Mouse (Mus musculus) retina, embryonic 14.5 days (tissue): ENCODE results near the gene Hoxa13.
A peak's percentile ranks its signal among the peaks of the same experiment; 100 is the strongest.

Source experiments
- DNase-seq: peaks from one replicate; pipeline ENCODE4 v3.0.0-alpha.2; 2015; ENCODE audit warnings: low spot score

Hoxa13 gene

GRCm38 (mm10) chr6:52223939-52224760, 36.5 kb downstream of the Hoxa13 start:
- DNase-seq: no peak

DNA sequence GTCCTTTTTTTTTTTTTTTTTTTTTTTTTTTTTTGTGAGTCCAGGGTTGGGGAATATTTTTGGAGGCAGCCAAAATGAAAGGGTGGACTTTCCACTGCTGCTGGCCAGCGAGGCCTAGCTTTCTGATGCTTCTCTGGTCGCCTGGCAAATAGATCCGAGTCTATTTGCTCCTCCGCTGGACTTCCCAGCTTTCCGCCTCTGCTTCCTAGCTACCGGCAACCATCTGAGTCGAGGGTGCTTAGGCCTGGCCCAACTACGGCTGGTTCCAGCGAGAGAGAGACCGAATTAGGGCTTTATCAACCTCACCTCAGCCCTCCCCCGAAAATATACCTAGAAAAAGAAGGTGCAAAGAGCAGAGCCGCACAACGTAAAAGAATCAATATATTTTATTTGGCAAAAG, 38.0 kb downstream of the Hoxa13 start:
- DNase-seq: no peak

- no peak for DNase-seq
Measured at GRCm38 (mm10) chr6:52221993-52222685, 38.5 kb downstream of the Hoxa13 start.

DNA sequence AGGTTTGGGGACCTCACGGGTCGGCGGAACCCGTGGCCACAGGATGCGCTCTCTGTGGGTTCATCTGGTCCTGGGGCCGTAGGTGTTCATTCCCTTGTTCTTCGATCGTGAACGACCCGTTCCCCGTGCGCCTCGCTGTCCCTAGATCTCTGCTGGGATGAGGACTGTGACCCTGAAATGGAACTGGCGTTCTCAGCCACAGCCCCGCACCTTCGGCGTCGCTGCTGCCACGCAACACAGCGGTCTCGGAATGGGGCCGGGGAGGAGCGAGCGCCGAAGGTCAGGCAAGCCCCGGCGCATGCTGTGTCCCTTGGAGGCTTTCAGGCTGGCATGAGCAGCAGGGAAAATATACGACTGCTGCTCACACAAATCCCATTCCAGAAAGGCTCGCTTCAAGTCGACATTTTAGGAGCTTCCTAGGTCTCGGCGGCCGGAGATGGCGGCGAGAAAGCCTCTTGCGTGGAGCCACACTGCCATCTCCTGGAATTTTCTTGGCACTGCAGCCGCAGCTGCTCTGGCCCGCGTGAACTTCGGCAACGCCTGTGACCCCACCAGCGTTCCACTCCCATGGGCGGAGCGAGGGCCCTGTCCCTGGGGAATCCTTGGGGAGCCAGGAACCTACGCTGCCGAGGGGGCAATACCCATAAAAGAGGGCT, 39.2 kb downstream of the Hoxa13 start, which contains the start of gene Hoxa7:
Gene Hoxa7 (minus strand): TSS at position 518 of the 656 bp plus-strand sequence.
- DNase-seq: peak; percentile 92

DNA sequence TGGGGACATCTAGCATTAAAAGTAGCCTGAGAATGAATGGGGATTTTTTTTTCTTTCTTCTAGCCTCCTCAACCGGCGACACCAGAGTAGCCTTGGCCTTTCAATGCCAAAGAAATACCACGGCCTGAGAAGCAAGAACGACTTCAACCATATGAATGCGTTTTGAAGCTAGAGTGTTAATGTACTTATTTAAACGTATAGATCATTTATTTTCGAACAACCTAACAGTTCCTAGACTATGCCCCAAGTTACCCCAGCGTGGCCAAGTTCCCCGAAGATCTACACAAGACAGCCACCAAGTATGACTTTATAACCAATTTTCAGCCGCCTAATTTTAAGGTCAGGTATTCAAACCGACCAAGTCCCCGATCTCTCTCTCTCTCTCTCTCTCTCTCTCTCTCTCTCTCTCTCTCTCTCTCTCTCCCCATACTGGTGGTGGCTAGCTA, 39.8 kb downstream of the Hoxa13 start:
- no peak for DNase-seq

GRCm38 (mm10) chr6:52220003-52220864, 40.4 kb downstream of the Hoxa13 start:
- DNase-seq: no peak

- DNase-seq: peak; percentile 56
Measured at GRCm38 (mm10) chr6:52219234-52219942, 41.3 kb downstream of the Hoxa13 start.

GRCm38 (mm10) chr6:52218643-52219215, 42.0 kb downstream of the Hoxa13 start:
- no peak for DNase-seq

DNA sequence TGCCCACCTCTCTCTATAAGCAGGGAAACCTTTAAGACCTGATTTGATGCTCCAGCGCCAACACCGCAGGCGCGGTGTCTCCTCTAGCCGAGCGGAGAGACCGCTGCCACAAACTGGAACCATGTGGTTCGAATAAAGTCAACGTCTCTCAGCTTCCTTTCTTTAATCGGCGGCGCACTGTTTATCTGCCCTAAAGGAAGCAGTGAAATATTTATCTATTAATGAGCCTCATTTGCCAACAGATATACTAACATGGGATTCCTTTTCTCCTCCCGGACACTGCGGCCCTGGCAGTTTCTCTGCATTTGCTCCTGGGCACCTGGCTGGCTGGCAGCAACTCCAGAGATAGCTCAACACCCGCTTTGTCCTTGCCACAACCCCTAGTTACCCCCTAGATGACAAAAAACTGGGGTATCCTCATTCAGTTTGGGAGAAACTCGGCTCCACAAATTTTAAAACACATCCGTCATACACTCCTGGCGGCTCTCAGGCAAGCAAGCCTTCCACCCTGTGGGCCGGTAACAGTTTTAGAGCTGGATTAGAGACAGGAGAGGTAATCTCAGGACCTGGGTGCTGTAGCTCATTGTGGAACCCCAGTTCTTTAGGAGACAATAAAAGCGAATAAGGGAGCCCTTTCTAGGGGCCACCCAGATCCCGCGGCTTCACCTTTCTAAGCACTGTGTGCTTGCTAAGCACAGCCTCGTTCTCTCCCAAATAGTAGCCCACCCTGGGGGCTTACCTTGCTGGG, 42.6 kb downstream of the Hoxa13 start:
- no peak for DNase-seq

- peak; percentile 54 for DNase-seq
Measured at GRCm38 (mm10) chr6:52217459-52217768, 43.3 kb downstream of the Hoxa13 start.

- DNase-seq: no peak
Measured at GRCm38 (mm10) chr6:52216691-52217458, 43.8 kb downstream of the Hoxa13 start.

- DNase-seq: no peak
Measured at GRCm38 (mm10) chr6:52215771-52216535, 44.7 kb downstream of the Hoxa13 start.

DNA sequence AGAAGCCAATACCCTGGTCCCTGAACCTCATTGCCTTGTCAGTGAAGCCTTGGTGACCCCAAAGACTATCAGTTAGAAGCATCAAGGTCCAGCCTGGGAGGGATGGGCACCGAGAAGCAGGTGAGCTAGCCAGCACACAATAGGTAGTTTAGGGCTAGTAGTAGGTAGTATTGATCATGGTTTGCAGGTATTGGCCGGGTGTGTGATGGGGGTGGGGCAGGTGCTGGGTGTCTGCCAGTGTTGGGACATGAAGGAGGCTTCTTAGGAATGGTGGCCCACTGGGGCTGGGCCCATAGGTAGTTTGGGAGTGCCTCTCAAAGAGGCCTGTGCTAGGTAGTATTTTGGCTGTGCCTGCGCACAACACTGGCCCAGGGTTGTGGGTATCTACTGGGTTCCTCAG, 45.6 kb downstream of the Hoxa13 start:
- no peak for DNase-seq

- no peak for DNase-seq
Measured at GRCm38 (mm10) chr6:52214271-52214670, 46.4 kb downstream of the Hoxa13 start.

- DNase-seq: no peak
Measured at GRCm38 (mm10) chr6:52213119-52213986, 47.3 kb downstream of the Hoxa13 start, which contains the start of the genes Hoxa3 and Gm28308. TSS of gene Hoxa3 (minus strand) at chr6:52213336. TSS of gene Gm28308 (minus strand) at chr6:52213339.

- DNase-seq: no peak
Measured at GRCm38 (mm10) chr6:52212556-52213118, 48.0 kb downstream of the Hoxa13 start.

- no peak for DNase-seq
Measured at GRCm38 (mm10) chr6:52211961-52212360, 48.7 kb downstream of the Hoxa13 start.
